Mouse (Mus musculus): ENCODE measurements around the gene Hnrnph3. TPM values are rescaled to one million over a fixed set of nuclear protein-coding genes. Genes with fewer than 3 reads are reported as not detected.
"Not testable (repeated sequence)": the region's sequence is repeated elsewhere in the genome, so short reads cannot be mapped to it uniquely, and the experiment has no call there.

The Hnrnph3 gene
- polyA plus RNA-seq, 1 experiment from 2014 or later: 95.6 TPM

GRCm38 (mm10) chr10:63056966-63057750 lies 33.1 kb upstream of the Hnrnph3 start:
- ATAC-seq (ENCODE audit: low read depth): no peak
- Histone ChIP-seq H3K4me3 (ENCODE audit: low read depth, low read length) (no peak overlapping the region), H3K27me3 (ENCODE audit: control insufficient read depth, insufficient read depth, low read length) (no peaks in the 10 kb centered on the region), H3K27ac (ENCODE audit: low read depth, low read length) (no peak overlapping the region), H3K4me1 (ENCODE audit: control insufficient read depth, insufficient read depth, low read length) (no peaks in the 10 kb centered on the region), H3K9ac (replicated peaks; ENCODE audit: low read depth, low read length) (no peak overlapping the region), H3K9me3 (ENCODE audit: control insufficient read depth, low read length) (no peaks in the 10 kb centered on the region), H3K36me3 (ENCODE audit: control insufficient read depth, insufficient read depth, low read length) (no peaks in the 10 kb centered on the region), H3K4me2 (ENCODE audit: low read depth, low read length) (no peak overlapping the region)
- 39% methylated on average over 24 of the region's 24 CpGs for WGBS

DNA sequence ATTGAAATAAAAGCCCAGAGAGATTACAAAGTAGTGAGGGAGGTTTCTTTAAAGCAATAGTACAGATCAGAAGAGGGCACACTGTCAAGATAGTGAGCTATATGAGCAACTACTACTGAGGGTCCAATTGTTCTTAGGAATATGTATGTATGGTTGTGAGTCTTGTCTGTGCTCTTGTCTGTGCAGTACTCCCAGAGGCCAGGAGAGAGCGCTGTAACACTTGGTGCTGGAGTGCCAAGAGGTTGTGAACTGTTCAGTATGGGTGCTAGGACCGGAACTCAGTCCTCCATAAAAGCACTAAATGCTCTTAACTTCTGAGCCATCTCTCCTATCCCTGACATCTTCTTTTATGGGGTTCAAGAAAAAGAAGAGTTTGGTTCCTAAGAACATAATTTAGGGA lies 30.6 kb upstream of the Hnrnph3 start:
- Histone ChIP-seq H3K9me3 (ENCODE audit: control insufficient read depth, low read length) (no peaks in the 10 kb centered on the region), H3K27ac (ENCODE audit: low read depth, low read length) (no peak overlapping the region), H3K27me3 (ENCODE audit: control insufficient read depth, insufficient read depth, low read length) (no peaks in the 10 kb centered on the region), H3K4me2 (ENCODE audit: low read depth, low read length) (no peak overlapping the region), H3K4me1 (ENCODE audit: control insufficient read depth, insufficient read depth, low read length) (no peaks in the 10 kb centered on the region), H3K36me3 (ENCODE audit: control insufficient read depth, insufficient read depth, low read length) (no peaks in the 10 kb centered on the region), H3K4me3 (ENCODE audit: low read depth, low read length) (no peak overlapping the region), H3K9ac (replicated peaks; ENCODE audit: low read depth, low read length) (no peak overlapping the region)
- no peak for ATAC-seq (ENCODE audit: low read depth)
- 81% methylated on average over 2 of the region's 2 CpGs for WGBS

- H3K4me3 ChIP-seq (ENCODE audit: low read depth, low read length); H3K4me2 ChIP-seq (ENCODE audit: low read depth, low read length); ATAC-seq (ENCODE audit: low read depth); H3K27me3 ChIP-seq (ENCODE audit: control insufficient read depth, insufficient read depth, low read length); H3K4me1 ChIP-seq (ENCODE audit: control insufficient read depth, insufficient read depth, low read length); H3K36me3 ChIP-seq (ENCODE audit: control insufficient read depth, insufficient read depth, low read length); H3K9ac ChIP-seq (replicated peaks; ENCODE audit: low read depth, low read length); H3K9me3 ChIP-seq (ENCODE audit: control insufficient read depth, low read length); H3K27ac ChIP-seq (ENCODE audit: low read depth, low read length): not testable (repeated sequence)
- 86% methylated on average over 6 of the region's 6 CpGs for WGBS
Observed at GRCm38 (mm10) chr10:63054071-63054470, 30.1 kb upstream of the Hnrnph3 start.

GRCm38 (mm10) chr10:63053007-63053406 lies 29.0 kb upstream of the Hnrnph3 start:
- Histone ChIP-seq H3K4me1 (ENCODE audit: control insufficient read depth, insufficient read depth, low read length) (no peaks in the 10 kb centered on the region), H3K4me3 (ENCODE audit: low read depth, low read length) (no peak overlapping the region), H3K27ac (ENCODE audit: low read depth, low read length) (no peak overlapping the region), H3K36me3 (ENCODE audit: control insufficient read depth, insufficient read depth, low read length) (no peaks in the 10 kb centered on the region), H3K9me3 (ENCODE audit: control insufficient read depth, low read length) (no peaks in the 10 kb centered on the region), H3K27me3 (ENCODE audit: control insufficient read depth, insufficient read depth, low read length) (no peaks in the 10 kb centered on the region), H3K4me2 (ENCODE audit: low read depth, low read length) (no peak overlapping the region), H3K9ac (replicated peaks; ENCODE audit: low read depth, low read length) (no peak overlapping the region)
- WGBS: 62% methylated on average over 6 of the region's 6 CpGs
- ATAC-seq (ENCODE audit: low read depth): no peak

GRCm38 (mm10) chr10:63052011-63052410 lies 28.0 kb upstream of the Hnrnph3 start:
- H3K4me3 ChIP-seq (ENCODE audit: low read depth, low read length): no peak overlapping the region
- 83% methylated on average over 6 of the region's 6 CpGs for WGBS
- no peak for ATAC-seq (ENCODE audit: low read depth)
- H3K9me3 ChIP-seq (ENCODE audit: control insufficient read depth, low read length): no peaks in the 10 kb centered on the region
- no peak overlapping the region for H3K9ac ChIP-seq (replicated peaks; ENCODE audit: low read depth, low read length)
- no peaks in the 10 kb centered on the region for H3K27me3 ChIP-seq (ENCODE audit: control insufficient read depth, insufficient read depth, low read length)
- H3K4me2 ChIP-seq (ENCODE audit: low read depth, low read length): no peak overlapping the region
- H3K4me1 ChIP-seq (ENCODE audit: control insufficient read depth, insufficient read depth, low read length): no peaks in the 10 kb centered on the region
- no peak overlapping the region for H3K27ac ChIP-seq (ENCODE audit: low read depth, low read length)
- H3K36me3 ChIP-seq (ENCODE audit: control insufficient read depth, insufficient read depth, low read length): no peaks in the 10 kb centered on the region

GRCm38 (mm10) chr10:63051267-63051666 lies 27.2 kb upstream of the Hnrnph3 start:
- H3K4me1 ChIP-seq (ENCODE audit: control insufficient read depth, insufficient read depth, low read length): no peaks in the 10 kb centered on the region
- no peaks in the 10 kb centered on the region for H3K36me3 ChIP-seq (ENCODE audit: control insufficient read depth, insufficient read depth, low read length)
- H3K4me2 ChIP-seq (ENCODE audit: low read depth, low read length): no peak overlapping the region
- H3K9me3 ChIP-seq (ENCODE audit: control insufficient read depth, low read length): no peaks in the 10 kb centered on the region
- H3K27me3 ChIP-seq (ENCODE audit: control insufficient read depth, insufficient read depth, low read length): no peaks in the 10 kb centered on the region
- 80% methylated on average over 7 of the region's 7 CpGs for WGBS
- H3K9ac ChIP-seq (replicated peaks; ENCODE audit: low read depth, low read length): no peak overlapping the region
- ATAC-seq (ENCODE audit: low read depth): no peak
- H3K27ac ChIP-seq (ENCODE audit: low read depth, low read length): no peak overlapping the region
- no peak overlapping the region for H3K4me3 ChIP-seq (ENCODE audit: low read depth, low read length)

GRCm38 (mm10) chr10:63049106-63049505 lies 25.1 kb upstream of the Hnrnph3 start:
- WGBS: 70% methylated on average over 1 of the region's 2 CpGs

DNA sequence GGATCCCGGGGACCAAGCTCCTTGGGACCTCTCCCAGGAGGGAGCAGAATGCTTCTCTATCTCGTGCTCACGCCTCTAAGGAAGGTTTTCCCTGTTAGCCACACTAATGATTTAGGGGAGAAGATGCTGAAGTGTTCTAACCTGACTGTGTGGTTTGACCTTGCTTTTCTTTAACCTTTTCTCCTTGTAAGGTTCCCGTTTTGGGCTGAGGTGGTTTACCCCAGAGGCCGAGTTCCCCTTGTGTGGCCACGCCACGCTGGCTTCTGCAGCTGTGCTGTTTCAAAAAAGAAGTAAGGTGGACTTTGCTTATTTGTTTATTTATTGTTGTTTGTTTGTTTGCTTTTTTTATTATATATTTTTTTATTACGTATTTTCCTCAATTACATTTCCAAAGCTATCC lies 23.7 kb upstream of the Hnrnph3 start:
- Histone ChIP-seq H3K9me3 (ENCODE audit: control insufficient read depth, low read length) (no peaks in the 10 kb centered on the region), H3K27me3 (ENCODE audit: control insufficient read depth, insufficient read depth, low read length) (no peaks in the 10 kb centered on the region), H3K4me1 (ENCODE audit: control insufficient read depth, insufficient read depth, low read length) (no peaks in the 10 kb centered on the region), H3K27ac (ENCODE audit: low read depth, low read length) (no peak overlapping the region), H3K9ac (replicated peaks; ENCODE audit: low read depth, low read length) (no peak overlapping the region), H3K4me2 (ENCODE audit: low read depth, low read length) (no peak overlapping the region), H3K36me3 (ENCODE audit: control insufficient read depth, insufficient read depth, low read length) (no peaks in the 10 kb centered on the region), H3K4me3 (ENCODE audit: low read depth, low read length) (no peak overlapping the region)
- ATAC-seq (ENCODE audit: low read depth): no peak
- 91% methylated on average over 8 of the region's 8 CpGs for WGBS

More at GRCm38 (mm10) chr10:63049106-63049505, 25.1 kb upstream of the Hnrnph3 start:
- Histone ChIP-seq H3K27ac (ENCODE audit: low read depth, low read length) (no peak overlapping the region), H3K4me3 (ENCODE audit: low read depth, low read length) (no peak overlapping the region), H3K4me1 (ENCODE audit: control insufficient read depth, insufficient read depth, low read length) (no peaks in the 10 kb centered on the region), H3K27me3 (ENCODE audit: control insufficient read depth, insufficient read depth, low read length) (no peaks in the 10 kb centered on the region), H3K4me2 (ENCODE audit: low read depth, low read length) (no peak overlapping the region), H3K9ac (replicated peaks; ENCODE audit: low read depth, low read length) (no peak overlapping the region), H3K36me3 (ENCODE audit: control insufficient read depth, insufficient read depth, low read length) (no peaks in the 10 kb centered on the region), H3K9me3 (ENCODE audit: control insufficient read depth, low read length) (no peaks in the 10 kb centered on the region)
- no peak for ATAC-seq (ENCODE audit: low read depth)

DNA sequence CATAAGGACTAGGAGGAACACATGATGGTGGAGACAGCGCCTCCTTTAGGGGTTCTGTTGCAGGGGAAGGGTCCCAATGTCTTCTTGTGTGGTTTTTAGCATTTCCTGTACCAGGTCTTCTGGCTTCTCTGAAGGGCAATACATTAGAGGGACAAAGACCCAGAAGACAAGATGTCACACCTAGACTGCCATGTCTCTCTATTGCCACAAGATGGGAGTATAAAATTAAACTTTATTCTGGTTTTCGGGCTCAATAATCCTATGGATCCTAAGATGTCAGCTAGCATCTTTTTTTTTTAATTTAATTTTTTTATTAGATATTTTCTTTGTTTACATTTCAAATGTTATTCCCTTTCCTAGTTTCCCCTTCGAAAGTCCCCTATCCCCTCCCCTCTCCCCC lies 19.1 kb upstream of the Hnrnph3 start:
- Histone ChIP-seq H3K9me3 (ENCODE audit: control insufficient read depth, low read length) (no peaks in the 10 kb centered on the region), H3K27me3 (ENCODE audit: control insufficient read depth, insufficient read depth, low read length) (no peaks in the 10 kb centered on the region), H3K4me2 (ENCODE audit: low read depth, low read length) (no peak overlapping the region), H3K4me3 (ENCODE audit: low read depth, low read length) (no peak overlapping the region), H3K27ac (ENCODE audit: low read depth, low read length) (no peak overlapping the region), H3K36me3 (ENCODE audit: control insufficient read depth, insufficient read depth, low read length) (no peaks in the 10 kb centered on the region), H3K4me1 (ENCODE audit: control insufficient read depth, insufficient read depth, low read length) (no peaks in the 10 kb centered on the region), H3K9ac (replicated peaks; ENCODE audit: low read depth, low read length) (no peak overlapping the region)
- no peak for ATAC-seq (ENCODE audit: low read depth)
- 70% methylated on average over 3 of the region's 3 CpGs for WGBS

Data from neural tube, embryonic 14.5 days (tissue).